Mouse (Mus musculus) cerebellum, adult (tissue): ENCODE data around the gene Ptpn11.

ENCODE experiments used
- ATAC-seq: cut with Nextera tagmentation; 2 replicates; pipeline ENCODE4 v1.9.2; 2017; ENCODE audit warnings: mild to moderate bottlenecking, moderate library complexity, mixed read lengths; ENCODE audit not compliant: insufficient number of reproducible peaks, low FRiP score, low TSS enrichment

The Ptpn11 gene

GRCm38 (mm10) chr5:121140276-121140675, 50.9 kb downstream of the Ptpn11 start:
- ATAC-seq: no peak

DNA sequence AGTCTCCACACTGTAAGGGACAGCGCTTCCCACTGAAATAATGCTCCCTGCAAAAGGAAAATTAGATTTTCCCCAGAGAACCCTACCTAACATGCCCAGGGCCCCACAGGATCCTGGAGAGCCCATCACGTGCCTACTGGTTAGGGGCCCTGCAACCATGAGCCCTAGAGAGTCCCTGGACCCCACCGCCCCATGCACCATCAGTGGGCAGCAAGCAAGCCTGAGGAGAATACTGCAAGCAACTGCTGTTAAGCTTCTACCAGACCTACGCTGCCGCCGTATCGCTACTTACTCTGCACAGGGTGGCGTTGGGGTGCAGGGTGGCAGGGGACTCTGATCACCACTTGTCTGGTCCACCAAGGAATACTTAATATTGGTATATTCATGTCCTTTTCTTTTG, 54.1 kb downstream of the Ptpn11 start:
- no peak for ATAC-seq

DNA sequence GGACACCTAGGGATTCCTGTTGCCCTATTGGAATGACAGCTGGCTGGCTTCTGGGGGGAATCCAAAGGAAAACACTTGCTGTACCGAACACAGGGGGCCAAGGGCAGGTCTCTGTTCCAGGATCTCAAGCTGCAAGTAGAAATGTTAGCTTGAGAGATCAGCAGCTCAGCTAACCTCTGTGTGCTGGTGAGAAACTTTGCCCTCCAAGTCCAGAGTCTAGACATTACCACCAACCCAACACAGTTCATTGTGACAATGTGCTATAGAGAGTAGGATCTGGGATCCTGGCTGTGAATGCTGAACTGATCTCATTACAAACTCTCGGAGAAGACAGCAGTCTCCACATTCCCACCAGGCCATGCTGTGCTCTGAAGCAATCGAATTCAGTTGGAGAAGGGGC, 59.4 kb downstream of the Ptpn11 start:
- no peak for ATAC-seq

- no peak for ATAC-seq
These were observed 61.9 kb downstream of the Ptpn11 start for GRCm38 (mm10) chr5:121129254-121129653.

- no peak for ATAC-seq
These were observed 65.1 kb downstream of the Ptpn11 start for GRCm38 (mm10) chr5:121126051-121126450.

GRCm38 (mm10) chr5:121125563-121125962, 65.6 kb downstream of the Ptpn11 start:
- ATAC-seq: no peak

- no peak for ATAC-seq
These were observed 66.7 kb downstream of the Ptpn11 start for GRCm38 (mm10) chr5:121124208-121125185.

DNA sequence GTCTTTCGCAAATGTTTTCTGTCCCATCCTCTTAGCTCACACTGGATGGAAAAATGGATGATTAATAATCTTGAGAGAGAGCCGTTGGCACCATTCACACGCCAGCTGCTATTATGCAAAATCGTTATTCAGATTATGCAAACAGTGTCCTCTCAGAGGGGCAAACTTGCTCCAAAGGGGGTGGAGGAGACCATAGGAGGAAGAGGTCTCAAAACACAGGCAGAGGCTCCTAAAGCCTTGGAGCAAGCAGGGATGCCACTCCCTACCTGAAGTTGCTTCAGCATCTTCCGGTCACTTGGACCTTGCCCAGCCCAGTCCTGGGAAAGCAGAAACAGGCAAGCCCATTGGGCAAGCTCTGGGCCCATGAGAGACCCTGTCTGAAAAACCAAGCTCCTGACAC, 67.8 kb downstream of the Ptpn11 start:
- ATAC-seq: no peak

- ATAC-seq: no peak
These were observed 68.6 kb downstream of the Ptpn11 start for GRCm38 (mm10) chr5:121122577-121122976.

DNA sequence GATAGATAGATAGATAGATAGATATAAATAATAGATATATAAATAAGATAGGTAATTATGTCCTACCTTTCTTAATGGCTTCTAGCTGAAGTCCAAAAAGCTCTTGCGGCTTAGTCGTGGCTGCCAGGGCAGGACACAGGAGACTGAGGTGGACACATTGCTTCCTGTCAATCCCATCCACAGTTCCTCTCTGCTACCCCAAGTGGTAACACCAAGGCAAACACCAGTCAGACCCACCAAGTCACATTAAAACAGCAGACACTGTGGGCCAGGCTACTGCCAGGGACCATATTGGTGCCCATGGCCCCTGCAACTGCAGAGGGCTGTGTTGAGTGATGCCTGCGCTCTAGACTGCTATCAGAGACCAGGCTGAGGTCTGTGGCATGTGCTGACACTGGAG, 69.2 kb downstream of the Ptpn11 start:
- no peak for ATAC-seq

GRCm38 (mm10) chr5:121119331-121120034, 71.7 kb downstream of the Ptpn11 start:
- no peak for ATAC-seq

DNA sequence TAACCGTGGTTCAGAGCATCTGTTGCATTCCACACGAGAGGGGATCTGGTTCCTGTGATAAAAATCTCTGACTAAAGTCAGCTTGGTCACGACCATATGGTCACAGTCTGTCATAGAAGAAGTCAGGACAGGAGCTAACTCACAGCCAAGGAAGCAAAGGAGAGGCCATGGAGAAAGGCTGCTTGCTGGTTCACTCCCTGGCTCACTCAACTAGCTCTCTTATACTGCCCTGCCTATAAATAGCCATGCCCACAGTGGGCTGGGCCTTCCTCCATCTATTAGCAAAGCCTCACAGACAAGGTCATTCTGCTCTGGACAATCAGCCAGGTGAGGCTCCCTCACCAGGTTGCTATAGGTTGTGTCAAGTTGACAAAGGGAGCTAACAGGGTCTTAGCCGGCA, 72.9 kb downstream of the Ptpn11 start:
- ATAC-seq: 0 out of 2 replicates have a peak, but pooled peaks have one; percentile 38

DNA sequence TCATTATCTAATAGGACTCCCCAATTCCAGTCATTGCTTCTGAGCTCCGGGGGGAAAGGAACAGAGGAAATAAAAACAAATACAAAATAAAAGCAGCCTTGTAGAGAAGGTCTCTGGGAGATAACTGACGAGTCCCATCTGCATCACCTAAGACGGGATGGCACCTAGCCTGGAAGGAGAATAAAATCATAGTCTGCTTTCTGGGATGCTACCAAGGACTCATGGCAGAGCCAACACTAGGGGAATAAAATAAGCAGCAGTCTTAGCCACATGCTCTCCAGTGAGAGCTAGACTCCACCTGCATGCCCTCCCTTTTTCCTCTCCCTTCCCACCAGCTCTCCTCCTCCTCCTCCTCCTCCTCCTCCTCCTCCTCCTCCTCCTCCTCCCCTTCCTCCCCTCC, 74.3 kb downstream of the Ptpn11 start:
- no peak for ATAC-seq

GRCm38 (mm10) chr5:121115391-121116157, 75.6 kb downstream of the Ptpn11 start:
- no peak for ATAC-seq

DNA sequence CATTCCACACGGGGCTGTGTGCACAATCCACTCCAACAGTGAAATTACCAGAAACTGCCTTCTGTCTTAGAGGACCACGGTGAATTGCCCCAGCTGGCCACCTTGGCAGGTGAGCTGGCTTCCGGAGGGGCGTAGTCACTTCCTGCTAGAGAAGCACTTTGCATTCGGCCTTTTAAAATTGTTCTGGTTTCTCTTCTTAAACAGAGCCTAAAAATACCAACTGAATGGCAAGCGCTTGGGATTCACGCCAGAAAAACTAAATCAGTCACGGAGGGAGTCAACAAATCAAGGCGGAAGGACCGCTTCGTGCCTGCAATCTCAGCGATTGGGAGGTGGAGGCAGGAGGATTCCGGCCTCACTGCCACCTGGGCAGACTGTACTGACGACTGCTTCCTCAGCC, 77.0 kb downstream of the Ptpn11 start:
- no peak for ATAC-seq

DNA sequence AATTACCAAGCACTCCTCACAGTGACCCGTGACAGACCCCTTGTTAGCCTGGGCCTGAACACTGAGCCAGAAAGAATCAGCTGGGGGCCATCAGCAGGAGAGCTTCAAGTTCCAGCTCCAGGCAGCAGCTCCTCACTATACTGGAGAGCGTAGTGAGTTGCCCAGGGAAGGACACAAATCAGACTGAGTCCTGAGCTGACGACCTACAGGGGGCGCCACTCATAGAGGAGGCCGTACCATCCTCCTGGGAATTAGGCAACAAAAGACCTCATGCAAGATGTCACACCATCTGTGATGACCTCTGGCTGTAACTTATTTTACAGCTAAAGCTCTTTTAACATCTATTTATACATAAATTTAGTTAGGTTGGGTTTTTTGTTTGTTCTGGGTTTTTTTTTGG, 78.8 kb downstream of the Ptpn11 start:
- no peak for ATAC-seq

DNA sequence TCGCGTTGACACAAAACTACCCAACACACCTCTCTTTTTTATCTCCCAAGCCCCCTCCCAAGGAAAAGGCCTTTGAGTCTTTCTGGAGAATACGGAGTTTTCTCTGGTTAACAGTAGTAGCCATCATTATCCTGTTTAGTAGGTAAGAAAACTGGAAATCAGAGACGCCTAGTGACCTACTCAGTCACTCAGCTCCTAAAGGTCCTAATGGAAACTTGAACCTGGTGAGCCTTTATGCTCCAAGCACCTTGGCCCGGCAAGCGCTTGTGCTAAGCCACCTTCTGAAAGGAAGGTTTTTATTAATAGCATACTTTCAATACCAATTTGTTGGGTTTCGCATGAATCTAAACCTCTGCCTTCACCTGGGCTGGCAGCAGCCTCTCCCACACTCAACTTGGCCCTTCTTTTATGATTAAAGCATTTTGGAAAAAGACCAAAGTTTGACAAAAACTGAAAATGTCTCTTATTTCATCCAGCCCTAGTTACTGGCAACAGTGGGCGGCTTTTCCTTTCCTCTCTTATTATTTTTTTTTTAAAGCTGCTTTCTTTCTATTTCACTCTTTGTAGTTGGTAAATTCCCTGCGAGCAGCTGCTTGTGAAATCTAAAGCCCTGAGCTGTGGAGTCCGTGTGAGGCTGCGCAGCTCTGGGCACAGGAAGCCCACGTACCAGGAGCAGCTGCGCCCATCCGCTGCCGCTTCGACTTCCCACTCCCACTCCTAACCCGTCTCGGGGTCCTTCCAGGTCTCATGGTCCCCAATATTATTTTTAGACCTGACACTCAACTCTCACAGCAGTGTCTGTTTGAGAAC, 79.9 kb downstream of the Ptpn11 start:
- ATAC-seq: no peak

GRCm38 (mm10) chr5:121109185-121109584, 82.0 kb downstream of the Ptpn11 start:
- ATAC-seq: peak; percentile 64; the same call in 1 of the 2 replicates

DNA sequence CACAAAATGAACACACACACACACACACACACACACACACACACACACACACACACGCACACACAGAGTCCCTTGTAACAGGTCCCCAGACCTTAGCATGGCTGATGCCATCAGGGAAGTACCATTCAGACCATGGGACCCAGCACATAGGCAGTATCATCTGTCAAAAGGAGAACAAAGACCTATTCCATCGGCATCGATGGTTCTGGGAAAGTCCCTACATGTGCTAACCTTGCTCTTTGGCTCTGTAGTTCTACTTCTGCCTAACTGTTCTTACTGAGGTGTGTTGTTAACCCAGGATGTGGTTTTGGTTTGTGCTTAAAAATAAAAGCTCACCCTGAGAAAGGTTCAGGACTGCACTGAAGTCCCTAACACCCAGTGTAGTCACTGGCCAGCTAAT, 84.3 kb downstream of the Ptpn11 start:
- ATAC-seq: no peak
